Mouse (Mus musculus) thymus, adult 2 months (tissue): Measurements from ENCODE around the gene Rnf113a2. TPM values are rescaled to one million over a fixed set of nuclear protein-coding genes. Genes with fewer than 3 reads are reported as not detected.

Experiments used
- DNase-seq: peaks from one replicate; pipeline ENCODE4 v3.0.0; 2021
- H3K27ac ChIP-seq: fragments of 200-500 bp; 2 replicates; pipeline ENCODE4 v1.5.1; 2012; ENCODE audit warnings: low read length, control low read depth; ENCODE audit not compliant: control insufficient read depth, insufficient read depth
- H3K27me3 ChIP-seq: fragments of 200-500 bp; 2 replicates; pipeline ENCODE4 v1.6.1; 2012; ENCODE audit warnings: mild to moderate bottlenecking, low read length, moderate library complexity, mixed read lengths; ENCODE audit not compliant: control insufficient read depth, insufficient read depth
- H3K36me3 ChIP-seq: fragments of 200-500 bp; 2 replicates; pipeline ENCODE4 v1.6.1; 2012; ENCODE audit warnings: mild to moderate bottlenecking, low read length, moderate library complexity; ENCODE audit not compliant: control insufficient read depth, insufficient read depth
- H3K4me1 ChIP-seq: fragments of 200-500 bp; replicated peaks from 2 replicates; pipeline ENCODE4 v1.6.1; 2012; ENCODE audit warnings: low read length; ENCODE audit not compliant: control insufficient read depth, insufficient read depth
- H3K4me3 ChIP-seq: fragments of 200-500 bp; 2 replicates; pipeline ENCODE4 v1.5.1; 2012; ENCODE audit warnings: mild to moderate bottlenecking, low read length, control low read depth, moderate library complexity; ENCODE audit not compliant: control insufficient read depth, insufficient read depth
- CTCF ChIP-seq: fragments of 200-500 bp; IDR thresholded peaks from 2 replicates; pipeline ENCODE4 v1.5.1; 2012; ENCODE audit warnings: mild to moderate bottlenecking, control low read depth, low read length, moderate library complexity, borderline replicate concordance; ENCODE audit not compliant: control insufficient read depth, poor library complexity, insufficient read depth; ENCODE audit errors: extremely low read depth
- POLR2A ChIP-seq: fragments of 200-500 bp; IDR thresholded peaks from 2 replicates; pipeline ENCODE4 v1.6.1; 2012; ENCODE audit warnings: mild to moderate bottlenecking, low read length, control low read depth, moderate library complexity; ENCODE audit not compliant: control insufficient read depth, poor library complexity, insufficient read depth; ENCODE audit errors: extremely low read depth
- WGBS: fragments of 180-500 bp; shearing (Covaris S2); methylation state at CpG from one replicate; pipeline ENCODE4 v1.1.7; 2018; 5-methylcytosine and 5-hydroxymethylcytosine counted together
- polyA plus RNA-seq: library from polyadenylated mRNA; depleted of rRNA; stranded (reverse); fragments of >200 nt; gene quantifications from 2 replicates; pipeline ENCODE4 v1.2.3, GENCODE M21; 2012

The Rnf113a2 gene
- polyA plus RNA-seq, 1 experiment, result 7.6 TPM

DNA sequence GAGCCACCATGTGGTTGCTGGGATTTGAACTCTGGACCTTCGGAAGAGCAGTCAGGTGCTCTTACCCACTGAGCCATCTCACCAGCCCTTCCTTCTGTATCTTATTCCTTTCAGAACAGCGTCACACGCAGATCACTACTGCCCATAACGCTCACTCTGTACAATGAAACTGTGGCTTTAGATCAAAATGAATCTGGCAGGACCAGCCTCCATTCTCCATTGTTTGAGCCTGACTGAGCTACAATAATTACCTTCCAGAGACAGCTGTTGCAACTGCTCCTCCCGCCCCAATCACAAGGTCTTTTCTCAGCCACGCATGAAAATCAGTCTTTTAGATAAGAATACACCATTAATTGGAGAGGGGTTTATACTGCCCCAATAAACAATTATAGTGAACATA is 12.5 kb upstream of the Rnf113a2 start:
- TF ChIP-seq POLR2A (no peak), CTCF (no peak)
- no peaks in the 10 kb centered on the region for H3K27me3 ChIP-seq
- H3K27ac ChIP-seq, result no peak overlapping the region
- H3K4me3 ChIP-seq, result no peak overlapping the region
- 98% methylated on average over 6 of the region's 6 CpGs for WGBS
- no peak for DNase-seq
- peaks cover 9% of the 10 kb centered on the region for H3K4me1 ChIP-seq
- peaks cover 10% of the 10 kb centered on the region; the same call in 1 of the 2 replicates for H3K36me3 ChIP-seq

DNA sequence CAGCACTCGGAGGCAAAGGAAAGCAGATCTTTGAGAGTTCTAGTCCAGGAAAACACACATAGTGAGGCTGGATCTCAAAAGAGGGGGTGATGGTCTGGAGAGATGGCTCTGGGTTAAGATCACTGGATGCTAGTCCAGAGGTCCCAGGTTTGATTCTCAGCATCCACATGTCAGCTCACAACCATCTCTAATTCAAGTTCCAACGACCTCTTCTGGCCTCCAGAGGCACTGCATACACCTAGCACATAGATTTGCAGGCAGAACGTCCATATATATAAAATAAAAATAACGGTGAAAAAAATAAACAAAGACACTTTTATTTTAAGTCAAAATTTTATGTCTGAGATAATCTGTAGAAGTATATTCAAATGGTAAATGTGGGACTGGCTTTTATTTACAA is 9.7 kb upstream of the Rnf113a2 start:
- Histone ChIP-seq H3K27me3 (no peaks in the 10 kb centered on the region), H3K4me1 (peaks cover 10% of the 10 kb centered on the region), H3K27ac (peak overlapping the region; percentile 61; the same call in 1 of the 2 replicates), H3K4me3 (no peak overlapping the region), H3K36me3 (peaks cover 6% of the 10 kb centered on the region; the same call in 1 of the 2 replicates)
- 65% methylated on average over 4 of the region's 4 CpGs for WGBS
- no peak for TF ChIP-seq CTCF
- no peak for TF ChIP-seq POLR2A
- DNase-seq, result no peak

DNA sequence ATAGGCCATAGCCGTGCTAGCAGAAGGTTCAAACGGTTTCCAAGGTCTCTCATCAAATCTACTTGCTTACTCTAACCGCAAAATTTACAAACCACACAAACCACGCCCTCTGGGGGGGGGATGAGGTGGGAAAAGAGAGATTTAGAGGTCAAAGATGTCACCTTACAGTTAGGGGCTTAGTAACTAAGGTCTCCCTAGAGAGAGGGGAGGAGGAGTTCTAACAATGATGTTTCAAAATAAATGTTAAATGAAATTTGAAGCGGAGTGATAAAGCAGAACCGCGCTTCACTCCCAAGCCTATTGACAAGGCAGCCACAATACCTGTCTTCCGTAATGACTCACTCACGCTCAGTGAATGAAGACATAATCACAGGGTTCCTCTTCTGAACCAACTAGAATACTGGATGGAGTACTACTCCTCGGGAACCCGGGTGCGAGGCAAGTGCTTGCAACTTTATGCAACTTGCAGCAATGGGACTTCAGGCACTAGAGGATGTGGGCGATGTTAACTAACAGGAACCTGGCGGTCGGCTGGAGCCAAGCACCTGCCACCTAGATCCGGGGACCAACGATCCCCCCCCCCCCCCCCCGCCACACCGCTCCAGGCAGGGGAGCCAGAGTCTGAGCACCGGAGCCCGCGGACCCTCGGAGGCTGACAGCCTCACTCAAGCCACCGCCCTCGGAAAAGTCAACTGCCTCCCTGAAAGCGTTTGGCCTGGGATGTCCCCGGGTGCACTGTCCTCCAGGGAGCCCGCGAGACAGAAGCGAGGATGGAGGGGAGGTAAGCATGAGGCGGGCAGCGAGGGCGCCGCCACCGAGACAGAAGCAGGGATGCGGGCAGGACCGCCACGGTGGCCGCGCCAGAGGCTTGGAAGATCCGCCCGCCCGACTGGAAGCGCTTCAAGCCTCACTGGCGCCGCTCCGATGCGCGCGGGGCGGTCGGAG is 8.8 kb upstream of the Rnf113a2 start:
- Histone ChIP-seq H3K27ac (peak overlapping the region; percentile 86), H3K4me3 (peak overlapping the region; percentile 75), H3K4me1 (peaks cover 10% of the 10 kb centered on the region), H3K27me3 (no peaks in the 10 kb centered on the region), H3K36me3 (no peaks in the 10 kb centered on the region)
- under 1% methylated on average over 48 of the region's 52 CpGs for WGBS
- TF ChIP-seq CTCF, result no peak
- peak; percentile 82 for DNase-seq

DNA sequence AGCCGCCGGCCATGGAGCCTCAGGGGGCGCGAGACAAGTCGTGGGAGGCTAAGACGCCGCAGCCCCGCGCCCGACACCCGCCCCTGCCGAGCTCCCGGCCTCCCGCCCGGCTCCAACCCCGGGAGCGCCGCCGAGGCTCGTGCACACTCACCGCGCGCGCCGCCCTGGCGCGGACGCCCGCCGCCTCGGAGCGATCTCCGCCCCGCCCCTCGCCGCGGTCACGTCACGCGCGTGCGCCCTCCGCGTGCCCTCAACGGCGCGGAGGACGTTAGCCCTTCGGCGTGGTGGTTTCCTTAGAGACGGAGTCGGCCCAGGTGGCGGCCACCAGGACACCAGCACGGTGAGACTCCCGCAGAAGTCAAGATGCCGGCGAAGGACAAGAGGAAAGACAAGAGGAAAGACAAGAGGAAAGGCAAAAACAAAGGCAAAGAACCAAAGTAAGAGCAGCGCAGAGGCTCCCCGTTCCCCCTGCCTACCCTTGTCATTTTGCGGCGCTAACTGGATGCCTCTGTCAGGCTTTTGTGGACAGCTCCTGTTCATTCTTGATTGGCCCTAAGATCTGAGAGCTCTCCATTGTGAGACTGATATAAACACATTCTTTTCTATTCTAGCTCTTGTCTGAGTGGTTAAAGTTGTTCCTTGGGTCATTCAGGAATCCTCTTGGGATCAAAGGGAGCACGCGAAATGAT is 8.0 kb upstream of the Rnf113a2 start, which contains the start of the genes Entpd5 and Bbof1:
TSS of gene Entpd5 (minus strand) at position 211 of the 689 bp plus-strand sequence.
TSS of gene Bbof1 (plus strand) at position 253 of the 689 bp plus-strand sequence.
- 3% methylated on average over 63 of the region's 63 CpGs for WGBS
- Histone ChIP-seq H3K4me3 (peak within 1 kb of the TSS; percentile 75), H3K36me3 (no peaks in the 10 kb centered on the region), H3K27ac (peak within 1 kb of the TSS; percentile 86), H3K4me1 (peaks cover 10% of the 10 kb centered on the region), H3K27me3 (no peaks in the 10 kb centered on the region)
- peak; percentile 38; the same call in 1 of the 2 replicates for TF ChIP-seq CTCF
- TF ChIP-seq POLR2A, result peak; percentile 90
- DNase-seq, result peak; percentile 92

DNA sequence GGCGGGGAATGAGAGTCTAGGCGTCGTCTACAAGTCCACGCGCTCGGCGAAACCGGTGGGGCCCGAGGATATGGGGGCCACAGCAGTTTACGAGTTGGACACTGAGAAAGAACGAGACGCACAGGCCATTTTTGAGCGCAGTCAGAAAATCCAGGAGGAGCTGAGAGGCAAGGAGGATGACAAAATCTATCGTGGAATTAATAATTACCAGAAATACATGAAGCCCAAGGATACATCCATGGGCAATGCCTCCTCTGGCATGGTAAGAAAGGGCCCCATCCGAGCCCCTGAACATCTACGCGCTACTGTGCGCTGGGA is 568 bp downstream of the Rnf113a2 start:
- no peak for DNase-seq
- WGBS, result 42% methylated on average over 18 of the region's 18 CpGs
- Histone ChIP-seq H3K4me1 (peaks cover 8% of the 10 kb centered on the region), H3K36me3 (no peaks in the 10 kb centered on the region), H3K4me3 (peak overlapping the region; percentile 74), H3K27me3 (no peaks in the 10 kb centered on the region), H3K27ac (peak overlapping the region; percentile 35; the same call in 1 of the 2 replicates)
- TF ChIP-seq POLR2A (no peak; the same call in 1 of the 2 replicates), CTCF (no peak)

DNA sequence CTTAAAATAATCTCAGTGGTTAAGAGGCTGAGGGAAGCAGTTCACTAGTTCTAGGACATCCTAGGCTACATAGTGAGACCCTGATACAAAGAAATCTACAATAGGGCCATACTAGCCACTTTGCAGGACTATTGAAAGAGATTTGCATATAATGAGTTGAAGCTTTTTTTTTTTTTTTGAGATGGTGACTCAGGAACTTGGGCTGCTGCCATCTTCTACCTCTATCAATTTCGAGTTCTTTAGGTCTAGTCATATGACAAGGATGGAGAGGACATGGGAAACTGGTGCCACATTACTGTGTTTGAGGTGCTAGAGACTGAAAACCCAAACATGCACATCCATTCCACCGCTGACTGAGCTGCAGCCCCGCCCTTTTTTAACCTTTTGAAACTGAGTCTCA is 7.0 kb downstream of the Rnf113a2 start:
- Histone ChIP-seq H3K4me1 (no peaks in the 10 kb centered on the region), H3K27me3 (no peaks in the 10 kb centered on the region), H3K4me3 (no peak overlapping the region), H3K27ac (no peak overlapping the region), H3K36me3 (no peaks in the 10 kb centered on the region)
- 87% methylated on average over 3 of the region's 3 CpGs for WGBS
- no peak for DNase-seq
- TF ChIP-seq CTCF (no peak), POLR2A (no peak)

DNA sequence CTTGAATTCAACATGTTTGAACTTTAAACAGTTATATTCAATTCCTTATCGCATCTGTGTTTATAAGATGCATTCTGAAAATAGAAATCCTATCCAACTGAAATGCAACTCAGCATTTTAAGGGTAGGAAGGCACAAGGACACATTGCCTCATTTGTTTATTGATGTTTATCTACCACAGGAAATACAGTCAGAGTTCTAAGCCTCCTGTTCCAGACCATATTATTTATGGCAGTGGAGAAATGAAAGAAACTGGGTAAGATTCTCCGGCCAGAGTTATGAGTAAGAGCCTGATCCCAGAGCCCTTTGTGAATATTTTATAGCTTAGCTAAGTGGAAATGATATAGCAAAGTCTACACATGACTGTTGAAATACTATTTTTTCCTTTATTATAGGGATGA is 12.8 kb downstream of the Rnf113a2 start:
- DNase-seq, result no peak
- no peaks in the 10 kb centered on the region for H3K4me1 ChIP-seq
- 0 out of 2 replicates have a peak, but pooled peaks cover 3% of the 10 kb centered on the region for H3K36me3 ChIP-seq
- no peak overlapping the region for H3K4me3 ChIP-seq
- H3K27ac ChIP-seq, result no peak overlapping the region
- 95% methylated on average over 2 of the region's 2 CpGs for WGBS
- no peaks in the 10 kb centered on the region for H3K27me3 ChIP-seq
- TF ChIP-seq CTCF, result no peak
